Mouse (Mus musculus) right cerebral cortex, postnatal 25 days (tissue): ENCODE results near the gene Tfb2m.

Experiments used
- DNase-seq: peaks from one replicate; pipeline ENCODE4 v3.0.0; 2022

Tfb2m gene

GRCm38 (mm10) chr1:179553949-179554347 is 7.9 kb upstream of the Tfb2m start:
- DNase-seq = no peak

- DNase-seq = no peak
These were observed 7.3 kb upstream of the Tfb2m start for GRCm38 (mm10) chr1:179553197-179553948.

GRCm38 (mm10) chr1:179552751-179553150 is 6.7 kb upstream of the Tfb2m start:
- no peak for DNase-seq

GRCm38 (mm10) chr1:179551921-179552320 is 5.9 kb upstream of the Tfb2m start:
- no peak for DNase-seq

GRCm38 (mm10) chr1:179551336-179551735 is 5.3 kb upstream of the Tfb2m start:
- DNase-seq = no peak

GRCm38 (mm10) chr1:179548996-179549752 is 3.1 kb upstream of the Tfb2m start:
- no peak for DNase-seq

- DNase-seq = no peak
These were observed 2.2 kb upstream of the Tfb2m start for GRCm38 (mm10) chr1:179548220-179548619.

- no peak for DNase-seq
These were observed 1.1 kb upstream of the Tfb2m start for GRCm38 (mm10) chr1:179547176-179547575.

GRCm38 (mm10) chr1:179546551-179546917 is 467 bp upstream of the Tfb2m start:
- DNase-seq = no peak

GRCm38 (mm10) chr1:179541502-179541901 is 4.6 kb downstream of the Tfb2m start:
- DNase-seq = no peak

GRCm38 (mm10) chr1:179539887-179540286 is 6.2 kb downstream of the Tfb2m start:
- DNase-seq = no peak

- DNase-seq = no peak
These were observed 7.0 kb downstream of the Tfb2m start for GRCm38 (mm10) chr1:179539054-179539453.

- DNase-seq = no peak
These were observed 26.2 kb downstream of the Tfb2m start for GRCm38 (mm10) chr1:179519901-179520300.

GRCm38 (mm10) chr1:179517713-179518465 is 28.2 kb downstream of the Tfb2m start, which contains the start of gene Smyd3:
Smyd3 (minus strand) TSS chr1:179518041.
- DNase-seq = peak; percentile 88

- peak; percentile 7 for DNase-seq
These were observed 28.9 kb downstream of the Tfb2m start for GRCm38 (mm10) chr1:179516941-179517712.

GRCm38 (mm10) chr1:179511895-179512294 is 34.2 kb downstream of the Tfb2m start:
- peak; percentile 24 for DNase-seq

GRCm38 (mm10) chr1:179510546-179511340 is 35.3 kb downstream of the Tfb2m start:
- no peak for DNase-seq

GRCm38 (mm10) chr1:179506530-179507315 is 39.3 kb downstream of the Tfb2m start:
- DNase-seq = no peak

- DNase-seq = no peak
These were observed 43.5 kb downstream of the Tfb2m start for GRCm38 (mm10) chr1:179502565-179502964.

- no peak for DNase-seq
These were observed 46.8 kb downstream of the Tfb2m start for GRCm38 (mm10) chr1:179499257-179499656.

- no peak for DNase-seq
These were observed 53.2 kb downstream of the Tfb2m start for GRCm38 (mm10) chr1:179492908-179493307.
